Mouse (Mus musculus) bone marrow macrophage, adult 2 months (primary cell): ENCODE data around the gene Sowaha.

Experiments
- CTCF ChIP-seq: IDR thresholded peaks from 2 replicates; pipeline ENCODE4 v1.5.1; 2012; ENCODE audit warnings: low read depth, mild to moderate bottlenecking, low read length, moderate library complexity
- POLR2A ChIP-seq: IDR thresholded peaks from 2 replicates; pipeline ENCODE4 v1.6.1; 2012; ENCODE audit warnings: mild to moderate bottlenecking, low read depth, low read length, borderline replicate concordance

DNA sequence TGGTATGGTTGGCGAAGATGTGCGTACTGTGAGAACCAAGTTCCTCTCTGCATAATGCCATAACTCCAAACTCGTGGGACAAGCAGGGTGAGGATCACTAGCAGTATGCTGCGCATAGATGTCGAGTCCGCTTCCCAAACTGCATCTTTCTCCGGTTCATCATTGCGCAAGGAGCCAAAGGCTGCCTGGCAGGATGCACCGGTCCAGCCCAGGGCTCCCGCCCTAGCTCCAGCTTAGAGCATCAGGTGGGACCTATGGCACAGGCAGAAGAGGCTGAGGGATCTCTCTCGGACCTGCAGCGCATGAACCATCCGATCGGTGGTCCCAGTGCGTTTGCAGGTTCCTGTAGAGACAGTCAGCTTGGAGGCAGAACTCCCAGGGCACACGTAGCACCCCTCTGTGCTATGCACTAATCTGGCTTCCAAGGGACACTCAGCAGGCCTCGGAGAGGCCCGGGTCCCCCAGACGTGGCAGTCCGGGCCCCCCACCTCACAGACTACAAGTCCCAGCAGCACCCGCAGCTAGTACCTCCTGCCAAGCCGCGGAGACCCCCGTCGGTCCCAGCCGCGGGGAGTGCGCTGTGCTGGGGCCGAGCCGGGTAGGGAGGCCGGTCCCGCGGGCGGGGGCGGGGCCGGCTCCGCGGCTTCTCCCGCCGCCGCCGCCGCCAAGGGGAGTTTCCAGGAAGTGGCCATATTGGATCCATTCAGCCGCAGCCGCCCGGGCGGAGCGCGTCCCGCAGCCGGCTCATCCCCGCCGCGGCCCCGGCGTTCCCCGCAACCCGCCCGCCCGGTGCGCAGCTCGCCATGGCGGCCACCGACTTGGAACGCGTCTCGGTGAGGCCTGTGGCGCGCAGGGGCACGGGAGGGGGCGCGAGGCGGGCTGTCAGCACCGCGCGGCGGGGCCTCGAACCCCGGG lies 39.4 kb upstream of the Sowaha start, which contains the start of gene Sept8:
- TF ChIP-seq POLR2A (no peak), CTCF (no peak)
